Mouse (Mus musculus) thymus, adult 18-20 months (tissue): ENCODE measurements around the gene Etnk1.
"Not testable (repeated sequence)": the region's sequence is repeated elsewhere in the genome, so short reads cannot be mapped to it uniquely, and the experiment has no call there.

Experiments
- DNase-seq, 2 experiments: peaks; one replicate each; pipeline ENCODE4 v3.0.0; 2022; ENCODE audit warnings: mixed read lengths in 2 of 2

The Etnk1 gene

DNA sequence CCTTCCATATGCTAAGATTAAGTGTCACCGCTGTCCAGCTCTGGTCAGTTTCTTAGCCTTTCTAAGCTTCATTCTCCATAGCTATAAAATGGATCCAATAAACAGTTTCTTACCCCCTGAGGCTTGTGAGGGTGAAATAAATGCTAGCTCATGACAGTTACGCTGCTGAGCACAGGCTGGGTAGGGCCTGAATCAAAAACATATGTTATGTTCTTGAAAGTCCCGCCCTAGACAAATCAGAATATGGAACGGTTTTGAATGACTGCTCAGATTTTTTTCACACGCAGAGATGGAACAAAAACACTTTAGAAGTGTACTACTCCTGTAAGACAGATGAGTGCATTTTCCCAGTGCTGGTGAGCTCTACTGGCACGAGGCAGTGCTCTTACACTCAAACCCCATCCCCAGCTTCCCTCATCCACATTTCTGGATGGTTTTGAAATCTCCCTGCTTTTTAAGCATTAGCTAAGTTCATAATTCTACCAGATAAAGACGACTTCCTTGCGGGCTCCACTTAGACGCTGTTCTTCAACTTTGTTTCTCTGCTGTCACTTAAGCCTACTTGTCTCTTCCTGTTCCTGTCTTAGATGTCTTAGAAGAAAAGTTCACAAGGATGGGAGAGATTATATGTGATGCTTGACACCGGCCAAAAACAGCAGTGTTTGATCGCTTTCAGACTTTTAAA lies 4.9 kb downstream of the Etnk1 start:
- DNase-seq = no peak

DNA sequence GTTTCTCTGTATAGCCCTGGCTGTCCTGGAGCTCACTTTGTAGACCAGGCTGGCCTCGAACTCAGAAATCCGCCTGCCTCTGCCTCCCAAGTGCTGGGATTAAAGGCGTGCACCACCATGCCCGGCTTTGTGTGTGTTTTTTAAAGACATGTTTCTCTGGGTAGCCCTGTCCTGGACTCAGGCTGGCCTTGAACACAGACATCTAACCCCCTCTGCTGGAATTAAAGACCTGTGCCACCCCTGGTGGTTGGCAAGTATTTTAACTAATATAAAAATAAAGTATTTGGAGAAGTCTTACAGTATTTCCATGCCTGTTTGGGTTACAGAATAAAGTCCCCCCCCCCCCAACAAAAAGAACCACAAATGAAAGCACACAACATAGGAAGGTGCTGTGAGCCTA lies 5.7 kb downstream of the Etnk1 start:
- DNase-seq = not testable (repeated sequence)

DNA sequence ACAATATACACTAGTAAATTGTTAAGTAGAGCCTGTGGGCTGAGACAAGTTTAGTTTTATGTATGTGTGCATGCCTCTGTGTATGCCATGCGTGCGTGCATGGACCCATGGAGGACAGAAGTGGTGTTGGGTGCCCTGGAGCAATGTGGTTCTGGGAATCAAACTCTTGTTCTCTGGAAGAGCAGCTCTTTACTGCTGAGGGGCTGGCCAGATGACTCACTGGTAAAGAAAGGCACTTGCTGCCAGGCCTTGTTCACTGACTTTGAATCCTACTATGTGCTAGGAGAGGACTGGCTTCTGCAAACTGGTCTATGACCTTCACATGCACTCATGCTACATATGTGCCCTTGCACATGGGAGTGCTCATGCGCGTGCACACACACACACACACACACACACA lies 7.2 kb downstream of the Etnk1 start:
- DNase-seq = no peak

DNA sequence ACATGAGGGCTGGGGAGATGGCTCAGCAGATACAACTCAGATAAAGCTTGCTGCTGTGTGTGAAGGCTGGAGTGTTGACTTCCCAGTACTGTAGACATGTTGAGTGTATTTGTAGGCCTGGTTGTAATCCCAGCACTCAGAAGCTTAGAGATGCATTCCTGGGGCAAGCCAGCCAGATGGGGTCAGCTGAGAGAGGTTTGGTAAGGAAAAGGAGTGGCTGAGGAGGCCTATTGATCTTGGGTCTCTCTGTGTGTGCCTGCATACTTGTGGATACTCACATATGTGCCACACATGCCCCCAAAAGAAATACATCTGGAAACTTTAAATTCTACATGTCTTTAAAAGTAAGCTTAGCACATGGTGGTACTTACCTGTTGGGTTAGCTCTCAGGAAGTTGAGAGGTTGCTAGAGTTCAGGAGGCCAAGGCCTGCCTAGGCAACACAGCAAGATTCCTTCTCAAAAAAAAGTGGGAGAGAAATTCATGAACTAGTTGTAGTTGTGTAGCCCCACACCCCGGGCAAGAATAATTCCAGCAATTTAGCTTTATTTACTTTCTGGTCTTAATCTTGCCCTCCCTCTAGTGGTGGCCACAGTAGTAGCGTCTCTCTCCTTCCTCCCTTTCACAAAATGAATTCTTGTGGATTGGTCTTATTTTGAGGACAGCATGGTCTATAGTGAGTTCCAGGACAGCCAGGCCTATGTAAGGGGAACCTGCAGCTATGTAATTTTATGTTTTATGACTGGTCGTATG lies 8.1 kb downstream of the Etnk1 start:
- DNase-seq = no peak

DNA sequence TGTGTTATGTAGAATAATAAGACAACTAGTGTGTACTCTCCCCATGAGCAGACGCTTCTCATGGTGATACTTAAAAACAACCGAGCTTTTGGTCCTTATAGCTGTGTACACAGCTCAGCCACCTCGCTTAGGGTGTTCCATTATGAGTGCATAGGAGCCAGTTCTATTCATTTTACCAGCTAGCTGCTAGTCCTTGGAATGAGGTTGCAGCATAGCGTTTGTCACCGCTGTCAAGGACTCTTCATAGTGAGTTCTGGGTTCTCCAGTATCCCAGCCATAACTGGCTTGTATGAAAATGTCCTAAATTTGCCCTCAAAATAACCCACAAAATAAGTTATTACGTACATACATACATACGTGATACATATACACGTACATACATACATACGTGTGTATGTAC lies 9.1 kb downstream of the Etnk1 start:
- no peak for DNase-seq

DNA sequence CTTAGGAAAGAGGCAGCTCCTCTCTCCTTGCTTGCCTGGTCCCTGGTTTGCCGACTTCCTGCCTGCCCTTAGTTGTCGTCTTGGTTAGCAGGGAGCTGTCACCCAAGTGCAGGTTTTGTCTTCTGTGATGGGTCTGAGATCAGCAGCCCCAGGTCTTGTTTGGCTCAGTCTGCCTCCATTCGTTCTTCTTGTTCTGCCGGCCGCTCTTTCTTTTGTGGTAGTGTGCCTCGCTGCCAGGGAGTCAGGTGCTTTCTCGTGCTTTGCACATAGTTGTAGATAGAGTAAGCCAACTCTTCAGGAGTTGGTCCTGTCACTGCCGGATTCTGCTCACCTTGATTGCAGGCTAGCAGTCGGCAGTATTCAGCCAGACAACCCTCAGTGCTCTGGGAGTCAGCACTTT lies 9.6 kb downstream of the Etnk1 start:
- DNase-seq = no peak

DNA sequence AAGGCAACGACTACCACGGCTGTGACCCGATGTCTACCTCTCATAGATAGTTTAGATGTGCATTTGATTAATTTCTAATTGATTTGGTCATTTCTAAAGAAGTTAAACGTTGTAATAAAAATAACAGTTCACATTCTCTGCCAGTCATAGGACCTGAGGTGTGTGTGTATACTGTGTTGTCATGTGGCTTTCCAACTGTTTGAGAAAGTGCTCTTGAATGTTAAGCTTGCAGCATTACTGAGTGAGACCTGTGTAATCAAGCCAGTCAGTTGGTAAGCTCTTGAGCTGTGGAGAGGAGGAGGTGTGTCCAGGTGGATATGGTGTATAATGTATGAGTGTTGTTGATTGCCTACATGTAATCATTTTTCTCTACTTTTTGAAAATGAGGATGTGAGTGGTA lies 12.2 kb downstream of the Etnk1 start:
- no peak for DNase-seq

DNA sequence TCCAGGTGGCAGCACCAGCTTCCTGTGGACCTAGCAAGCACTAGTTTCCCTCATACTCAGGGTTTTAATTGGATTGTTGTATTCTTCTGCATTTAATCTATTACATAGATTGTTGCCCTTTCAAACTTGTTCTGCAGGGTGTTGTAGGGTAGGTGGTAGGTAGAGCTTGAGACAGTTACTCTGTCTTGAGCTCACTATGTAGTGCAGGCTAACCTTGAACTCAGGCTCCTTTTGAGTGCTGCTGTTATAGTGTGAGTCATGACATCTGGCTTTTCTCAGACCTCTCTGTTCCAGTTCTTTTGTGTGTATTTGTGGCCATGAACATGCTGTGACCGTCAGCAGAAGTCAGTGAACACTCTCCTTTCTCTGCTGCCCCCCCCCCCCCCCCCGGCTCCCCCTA lies 12.7 kb downstream of the Etnk1 start:
- no peak for DNase-seq

DNA sequence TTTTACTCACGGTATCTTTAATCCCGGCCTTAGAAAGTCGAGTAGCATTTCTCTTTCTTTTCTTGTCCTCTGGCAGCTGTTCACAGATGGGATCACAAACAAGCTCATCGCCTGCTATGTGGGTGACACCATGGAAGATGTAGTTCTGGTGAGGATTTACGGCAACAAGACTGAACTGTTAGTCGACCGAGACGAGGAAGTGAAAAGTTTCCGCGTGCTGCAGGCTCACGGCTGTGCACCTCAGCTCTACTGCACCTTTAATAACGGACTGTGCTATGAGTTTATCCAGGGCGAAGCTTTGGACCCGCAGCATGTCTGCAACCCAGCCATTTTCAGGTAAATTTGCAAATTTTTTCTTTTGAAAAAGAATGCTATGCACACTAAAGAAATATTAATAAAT lies 13.5 kb downstream of the Etnk1 start:
- no peak for DNase-seq

DNA sequence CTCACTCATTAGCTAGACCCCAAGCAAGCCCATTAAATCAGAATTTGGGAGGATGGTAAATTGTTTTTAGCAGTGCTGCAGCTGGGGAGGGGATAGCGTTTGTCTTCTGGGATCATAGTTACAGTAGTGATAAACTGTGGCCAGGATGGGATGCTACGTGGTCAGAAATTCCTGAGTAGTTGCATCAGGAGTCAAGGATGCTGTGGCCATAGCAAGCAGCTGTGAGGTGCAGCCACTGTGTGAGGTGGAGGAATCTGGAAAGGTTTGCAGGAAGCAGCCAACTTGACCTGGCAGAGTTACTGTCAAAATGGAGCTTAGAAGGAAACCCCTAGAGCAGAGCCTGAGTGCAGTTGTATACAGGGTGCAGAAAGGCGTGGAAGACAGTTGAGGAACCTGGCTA lies 17.1 kb downstream of the Etnk1 start:
- DNase-seq = no peak

DNA sequence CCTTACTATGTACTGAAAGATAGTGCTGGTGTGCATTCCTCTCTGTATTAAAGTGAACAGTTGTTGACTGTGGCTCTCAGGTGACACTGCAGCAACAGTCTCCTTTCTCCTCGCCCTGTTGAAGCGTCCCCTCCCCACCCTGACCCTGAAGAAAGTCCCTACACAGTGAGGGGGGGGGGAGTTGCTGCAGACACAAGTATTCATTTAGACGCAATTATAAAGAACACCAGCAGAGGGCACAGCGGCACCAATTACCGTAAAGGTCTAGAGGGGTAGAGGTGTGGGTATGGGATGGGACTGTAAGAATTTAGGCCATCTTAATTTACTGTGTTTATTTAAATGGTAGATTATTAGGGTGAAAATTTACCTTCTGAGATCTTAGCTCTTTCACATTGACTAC lies 17.7 kb downstream of the Etnk1 start:
- no peak for DNase-seq

DNA sequence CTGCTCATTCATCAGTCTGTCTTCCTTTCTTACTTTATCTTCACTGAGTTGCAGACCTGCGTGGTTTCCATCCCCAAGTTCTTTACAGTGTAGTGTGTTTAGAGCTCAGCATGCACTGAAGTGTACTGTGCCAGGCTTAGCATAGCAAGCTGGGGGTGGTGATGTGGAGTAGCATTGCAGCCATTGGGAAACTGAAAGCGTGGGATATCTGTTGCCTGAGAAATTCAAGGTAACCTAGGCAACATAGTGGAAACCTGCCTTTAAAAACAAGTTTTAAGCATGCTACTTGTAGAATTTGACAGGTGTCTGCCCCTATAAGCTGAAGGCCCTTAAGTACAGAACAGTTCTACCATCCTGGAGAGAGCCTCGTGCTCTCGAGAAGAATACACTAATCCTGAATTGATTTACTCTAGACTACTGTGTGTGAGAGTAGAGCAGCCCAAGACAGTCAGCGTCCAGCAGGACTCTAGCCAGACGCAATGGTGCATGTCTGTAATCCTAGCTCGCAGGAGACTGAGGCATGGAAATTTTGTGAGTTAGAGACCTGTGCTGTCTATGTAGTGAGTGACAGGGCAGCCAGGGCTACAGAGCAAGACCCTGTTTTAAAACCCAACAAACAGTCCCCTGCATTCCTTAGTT lies 23.9 kb downstream of the Etnk1 start:
- no peak for DNase-seq

DNA sequence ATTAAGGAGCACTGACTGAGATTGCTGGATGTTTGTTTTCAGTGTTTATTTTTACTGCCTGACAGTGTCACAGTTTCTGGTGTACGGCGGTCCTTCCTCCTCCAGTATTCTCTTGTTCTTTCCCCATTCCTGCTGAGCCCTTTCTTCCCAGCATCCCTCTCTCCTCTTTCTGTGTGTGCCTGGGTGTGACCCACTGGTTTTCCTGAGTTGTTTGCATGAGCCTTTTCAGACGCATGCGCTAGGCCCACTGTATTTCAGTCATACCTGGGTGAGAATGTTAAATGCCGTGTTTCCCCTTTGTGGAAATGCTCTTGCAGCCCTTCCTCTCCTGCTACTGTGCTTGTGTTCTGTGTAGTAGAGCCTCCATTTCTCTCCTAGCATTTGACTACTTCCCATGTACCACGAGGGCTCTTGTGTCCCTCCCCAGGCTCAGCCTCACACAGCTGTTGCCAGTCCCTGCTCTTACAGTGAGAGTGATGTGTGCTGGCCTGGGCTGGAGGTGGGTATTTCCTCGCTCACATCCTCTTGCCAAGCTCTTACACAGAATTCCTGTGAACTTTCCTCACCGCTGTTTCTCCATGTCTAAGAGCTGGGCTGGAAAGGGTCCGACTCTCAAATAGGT lies 24.6 kb downstream of the Etnk1 start:
- no peak for DNase-seq

DNA sequence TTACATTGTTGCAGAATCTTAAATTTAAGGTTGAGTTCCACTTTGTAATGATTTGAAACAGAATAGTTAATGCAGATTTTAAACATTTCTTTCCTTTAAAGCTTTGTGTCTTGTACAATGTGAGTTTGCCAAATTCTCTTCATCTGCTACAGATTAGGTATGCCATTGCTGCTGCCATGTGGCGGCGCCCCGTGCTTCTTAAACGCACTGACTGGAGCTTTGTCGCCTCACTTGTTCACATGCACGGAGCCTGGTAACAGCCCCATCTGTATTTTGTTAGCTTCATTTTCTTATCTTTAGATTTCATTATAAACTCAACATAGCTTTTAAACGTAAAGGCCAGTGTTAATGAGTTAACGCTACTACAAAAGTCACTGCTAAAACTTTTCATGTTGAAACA lies 25.7 kb downstream of the Etnk1 start:
- DNase-seq = no peak

DNA sequence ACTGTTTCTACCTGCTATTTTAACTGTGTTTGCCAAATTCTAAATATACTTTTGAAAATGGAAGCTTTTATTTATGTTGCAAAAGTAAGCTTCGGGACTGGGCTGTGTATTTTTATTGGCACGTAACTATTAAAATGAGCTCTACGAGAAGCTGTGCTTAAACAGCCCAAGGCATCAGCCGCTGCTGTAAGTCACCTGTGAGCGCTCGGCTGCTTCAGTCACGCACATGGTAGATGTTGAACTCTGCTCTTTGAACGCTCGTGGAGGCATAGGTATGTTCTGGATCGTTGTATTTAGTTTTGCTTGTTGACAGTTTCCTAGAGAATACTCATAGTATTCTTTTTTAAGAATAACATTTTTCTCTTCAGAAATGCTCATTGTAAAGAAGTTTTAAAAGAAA lies 26.1 kb downstream of the Etnk1 start:
- DNase-seq = no peak

DNA sequence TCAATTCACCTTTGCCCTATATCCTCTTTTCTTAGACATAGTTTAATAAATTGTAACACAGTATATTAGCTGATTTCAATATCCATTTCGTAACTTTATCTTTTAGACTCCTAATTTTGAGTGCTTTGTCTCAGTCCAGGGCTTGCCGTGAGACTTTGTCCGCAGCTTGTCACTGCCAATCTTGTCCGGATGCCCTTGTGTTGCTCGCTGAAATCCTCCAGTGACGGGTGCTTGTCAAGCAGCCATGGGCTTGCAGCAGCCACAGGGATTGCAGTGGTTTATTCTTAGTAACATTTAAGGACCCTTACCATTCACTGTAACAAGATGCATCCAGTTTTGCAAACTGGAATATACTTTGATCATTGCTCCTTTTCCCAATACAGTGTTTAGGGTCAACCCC lies 26.6 kb downstream of the Etnk1 start:
- DNase-seq = no peak

DNA sequence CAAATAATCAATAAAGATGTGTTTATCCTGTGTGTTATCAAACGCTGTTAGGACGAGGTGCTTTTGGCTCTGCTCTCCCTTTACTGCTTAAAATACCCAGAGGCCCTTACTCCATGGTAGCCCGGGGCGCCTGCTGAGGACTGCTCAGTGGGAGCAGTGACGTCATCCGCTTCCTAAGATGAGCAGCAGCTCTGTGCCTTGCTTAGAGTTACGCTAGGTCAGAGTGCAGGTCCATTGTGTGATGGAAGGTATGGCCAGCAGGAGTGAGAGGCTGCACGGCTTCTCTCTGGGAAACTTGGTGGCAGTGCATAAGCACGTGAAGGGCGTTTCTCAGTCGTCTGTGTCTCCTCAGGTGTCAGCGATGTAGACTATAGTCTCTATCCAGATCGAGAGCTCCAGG lies 30.0 kb downstream of the Etnk1 start:
- DNase-seq = no peak

DNA sequence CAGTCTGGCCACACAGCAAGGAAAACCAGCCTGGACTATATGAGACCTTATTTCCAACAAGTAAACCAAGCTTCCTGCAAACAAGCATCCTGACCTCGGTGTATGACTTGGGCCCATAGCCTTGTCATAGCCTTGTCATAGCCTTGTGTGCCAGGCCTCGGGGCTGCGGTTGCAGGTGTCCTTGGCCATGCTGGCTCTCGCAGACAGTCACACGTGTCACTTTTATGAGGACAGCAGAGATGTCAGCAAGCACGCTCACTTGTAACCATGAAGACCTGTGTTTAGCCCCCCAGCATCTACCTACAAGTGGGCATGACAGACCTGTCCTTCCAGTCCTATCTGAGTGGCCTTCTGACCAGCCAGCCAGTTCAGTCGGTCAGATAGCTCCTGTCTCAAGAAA lies 31.4 kb downstream of the Etnk1 start:
- DNase-seq = no peak

DNA sequence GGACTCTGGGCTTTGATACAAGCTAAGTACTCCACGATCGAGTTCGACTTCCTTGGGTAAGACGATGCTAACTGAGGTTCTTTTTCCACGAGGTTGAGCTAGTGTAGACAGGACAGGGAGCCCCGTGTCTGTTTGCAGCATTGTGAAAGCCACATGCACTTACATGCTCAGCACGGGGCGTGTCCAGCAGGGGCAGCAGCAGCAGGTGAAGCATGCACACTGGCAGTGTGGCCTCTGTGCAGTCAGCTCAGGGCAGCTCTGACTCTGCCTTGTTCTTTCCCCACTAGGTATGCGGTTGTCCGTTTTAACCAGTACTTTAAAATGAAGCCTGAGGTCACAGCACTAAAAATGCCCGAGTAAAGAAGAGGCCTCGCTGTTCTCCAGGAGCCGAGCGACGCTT lies 36.1 kb downstream of the Etnk1 start:
- DNase-seq = no peak

DNA sequence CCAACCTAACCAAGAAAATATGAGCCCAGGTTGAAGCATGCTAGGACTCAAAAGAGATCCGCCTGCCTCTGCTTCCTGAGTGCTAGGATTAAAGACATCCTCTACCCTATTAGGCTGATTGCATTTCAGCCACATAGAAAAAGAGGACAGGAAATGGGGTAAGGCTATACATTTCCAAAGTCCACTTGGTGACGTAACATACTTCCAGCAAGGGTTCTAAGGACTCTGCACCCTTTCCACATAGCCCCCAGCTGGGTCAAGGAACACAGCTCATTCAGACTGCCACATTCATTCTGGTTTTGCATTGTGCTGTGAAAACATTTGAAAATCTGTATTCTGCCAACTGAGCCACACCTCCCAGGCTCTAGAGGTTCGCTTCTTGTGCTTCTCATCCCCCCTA lies 41.9 kb downstream of the Etnk1 start:
- no peak for DNase-seq

DNA sequence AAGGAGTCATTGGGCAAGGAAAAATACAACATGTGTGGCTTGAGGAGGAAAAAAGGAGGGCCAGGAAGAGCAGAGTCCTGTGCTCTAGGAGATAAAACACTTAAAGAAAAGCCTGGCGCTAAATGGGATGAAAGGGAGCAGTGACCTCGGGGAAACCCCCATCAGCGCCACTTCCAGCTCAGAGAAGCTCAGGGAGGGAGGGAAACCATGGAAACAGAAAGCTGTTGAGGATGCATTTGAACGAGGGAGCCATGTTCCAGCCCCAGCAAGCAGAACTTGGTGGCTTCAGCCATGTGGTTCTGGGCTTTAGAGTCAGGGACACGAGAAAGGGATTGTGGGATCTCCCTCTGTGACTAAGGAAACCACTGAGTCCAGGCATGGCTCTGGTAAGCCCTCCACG lies 45.7 kb downstream of the Etnk1 start:
- no peak for DNase-seq

DNA sequence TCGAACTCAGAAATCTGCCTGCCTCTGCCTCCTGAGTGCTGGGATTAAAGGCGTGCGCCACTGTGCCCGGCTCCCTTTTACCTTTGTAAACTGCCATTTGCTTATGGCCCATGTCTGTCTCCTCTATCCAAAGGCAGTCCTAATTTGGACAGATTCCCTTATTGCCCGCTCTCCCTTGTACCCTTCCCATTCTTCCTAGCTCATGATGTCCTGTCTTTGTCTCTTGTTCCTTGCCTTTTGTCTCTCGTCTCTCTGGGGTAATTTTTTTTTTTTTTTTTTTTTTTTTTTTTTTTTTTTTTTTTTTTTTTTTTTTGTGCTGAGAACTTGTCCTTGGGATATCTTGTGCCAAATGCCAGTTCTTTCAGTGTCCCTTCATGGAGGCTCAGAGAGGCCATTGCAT lies 46.4 kb downstream of the Etnk1 start:
- no peak for DNase-seq

DNA sequence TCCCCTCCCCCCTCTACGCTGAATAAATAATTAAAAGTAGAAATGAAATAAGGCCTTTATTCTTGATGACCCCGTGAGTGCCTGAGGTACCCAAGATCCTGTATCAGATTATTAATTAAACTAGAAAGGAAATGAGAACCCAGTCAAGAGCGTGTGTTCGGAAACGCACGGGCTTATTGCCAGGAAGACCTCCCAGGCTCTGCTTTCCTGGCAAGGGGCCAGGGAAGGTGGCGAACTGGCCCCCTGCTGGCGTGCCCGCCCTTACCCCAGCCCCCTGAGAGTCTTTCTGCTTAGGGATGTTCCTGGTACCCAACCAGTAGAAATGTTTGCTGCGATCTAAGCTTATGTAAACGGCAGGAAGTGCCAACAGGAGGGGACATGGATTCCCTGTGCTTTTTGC lies 49.2 kb downstream of the Etnk1 start:
- DNase-seq = no peak

DNA sequence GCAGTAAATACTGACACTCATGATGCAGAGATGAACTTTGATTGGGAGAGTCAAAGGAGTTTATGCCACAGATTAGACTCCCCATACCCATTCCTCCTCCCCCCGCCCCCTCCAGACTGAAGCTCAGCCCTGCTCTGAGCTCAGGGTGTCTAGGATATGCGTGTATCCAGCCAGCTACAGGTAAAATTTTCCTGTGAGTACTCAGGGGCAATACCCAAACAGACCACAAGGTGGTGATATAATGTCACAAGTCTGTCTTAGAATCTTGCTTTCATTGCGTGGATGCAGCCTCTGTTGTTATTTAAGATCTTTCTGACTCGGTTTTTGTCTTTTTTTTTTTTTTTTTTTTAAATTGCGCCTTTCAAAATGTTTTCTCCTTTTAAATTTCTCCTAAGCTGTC lies 52.3 kb downstream of the Etnk1 start:
- no peak for DNase-seq
